Mouse (Mus musculus): ENCODE measurements around the gene Tox4. TPM values are rescaled to one million over a fixed set of nuclear protein-coding genes. Genes with fewer than 3 reads are reported as not detected.

The Tox4 gene
- 20.9 and 21.4 TPM in 2 replicates for polyA plus RNA-seq (2012; rRNA removed; ENCODE audit: low replicate concordance)

DNA sequence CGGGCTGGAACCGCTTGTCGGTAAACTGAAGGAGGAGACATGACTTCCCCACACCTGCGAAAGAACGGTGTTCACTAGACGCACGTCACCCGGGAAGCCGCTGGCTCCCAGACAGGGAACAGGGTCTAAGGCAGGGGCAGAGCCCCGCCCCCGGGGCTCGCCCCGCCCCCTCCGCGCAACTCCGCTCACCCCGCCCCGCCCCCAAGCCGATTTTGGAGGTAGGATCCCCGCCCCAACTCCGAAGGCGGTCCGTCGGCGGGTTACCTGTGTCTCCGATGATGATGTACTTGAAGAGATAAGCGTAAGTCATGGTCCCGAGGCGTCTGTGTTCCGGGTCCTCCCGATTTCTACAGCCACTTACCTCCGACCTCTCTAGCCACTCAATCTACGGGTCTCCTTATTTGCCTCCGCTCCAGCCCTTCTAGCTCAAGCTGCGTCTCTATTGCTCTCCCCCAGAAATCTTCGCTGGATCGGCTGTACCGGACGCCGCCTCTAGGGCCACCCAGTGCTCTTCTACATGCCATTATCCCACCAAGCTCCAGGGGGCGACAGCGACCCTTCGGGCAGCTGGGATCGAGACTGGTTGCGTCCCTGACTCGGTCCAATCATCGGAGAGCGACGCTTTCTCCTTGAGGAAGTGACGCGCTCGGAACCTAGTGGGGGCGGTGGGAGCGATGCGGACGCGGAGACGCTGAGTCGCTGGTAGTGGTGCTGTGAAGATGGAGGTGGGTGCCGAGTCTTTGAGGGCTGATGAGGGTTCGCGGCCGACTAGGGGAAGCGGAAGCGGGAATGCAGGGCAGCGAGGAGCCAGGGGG, at the start of gene Tox4, which contains the start of gene Rab2b:
Tox4 (plus strand) TSS at position 215 of the 815 bp plus-strand sequence.
Rab2b (minus strand) TSS at position 614 of the 815 bp plus-strand sequence.

GRCm38 (mm10) chr14:52257484-52258213, 21.3 kb upstream of the Tox4 start, which contains the start of gene Chd8:
Chd8 (minus strand) TSS chr14:52257780.

DNA sequence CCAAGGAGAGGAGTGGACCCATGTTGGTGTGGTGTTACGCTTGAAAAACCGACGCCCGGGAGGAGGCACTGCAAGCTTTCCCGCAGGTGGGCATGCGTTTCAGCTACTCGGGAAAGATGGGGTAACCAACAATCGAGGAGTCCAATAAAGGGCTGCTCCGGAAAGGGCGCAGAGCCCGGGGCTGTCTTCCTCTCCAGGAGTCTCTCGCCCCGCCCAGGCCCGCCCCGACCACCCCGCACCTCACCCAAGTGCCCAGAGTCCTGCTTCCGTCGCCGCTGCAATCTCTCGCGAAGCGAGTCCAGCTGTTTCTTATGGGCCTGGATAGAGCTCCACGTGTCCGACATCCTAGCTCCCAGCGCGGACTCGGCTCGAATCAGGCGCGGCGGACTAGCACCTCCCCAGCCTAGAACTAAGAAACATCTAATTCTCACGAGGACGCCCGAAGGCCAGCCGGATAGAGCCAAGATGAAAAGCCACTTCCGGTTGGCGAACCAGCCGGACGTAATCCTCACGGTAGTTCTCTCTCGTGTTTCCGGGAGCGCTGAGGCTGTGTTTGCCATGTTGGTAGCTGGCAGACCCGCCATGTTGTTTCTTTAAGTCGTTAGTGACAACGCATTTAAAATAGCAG, 25.8 kb downstream of the Tox4 start, which contains the start of gene Mettl3:
Mettl3 (minus strand) TSS at position 485 of the 628 bp plus-strand sequence.

GRCm38 (mm10) chr14:52327910-52328812, 49.2 kb downstream of the Tox4 start, which contains the start of gene Sall2:
Sall2 (minus strand) TSS chr14:52328762.

Other genes with a start within 250 kb of the Tox4 start
- gene Olfr221, start 236.7 kb upstream of the Tox4 start, polyA plus RNA-seq (2012; rRNA removed; ENCODE audit: low replicate concordance) = not detected in 2 replicates
- 17.5 and 30.5 TPM in 2 replicates for gene Hnrnpc, start 175.1 kb upstream of the Tox4 start, polyA plus RNA-seq (2012; rRNA removed; ENCODE audit: low replicate concordance)
- gene Rpgrip1, start 168.4 kb upstream of the Tox4 start, polyA plus RNA-seq (2012; rRNA removed; ENCODE audit: low replicate concordance) = 0.44 and 10.3 TPM in 2 replicates
- gene Supt16, start 81.7 kb upstream of the Tox4 start, polyA plus RNA-seq (2012; rRNA removed; ENCODE audit: low replicate concordance) = 3.4 and 4.0 TPM in 2 replicates
- gene Chd8, start 21.4 kb upstream of the Tox4 start, polyA plus RNA-seq (2012; rRNA removed; ENCODE audit: low replicate concordance) = 12.6 and 13.0 TPM in 2 replicates
- 1.4 TPM in 2 replicates for gene Rab2b, start 399 bp downstream of the Tox4 start, polyA plus RNA-seq (2012; rRNA removed; ENCODE audit: low replicate concordance)
- 7.4 and 11.1 TPM in 2 replicates for gene Mettl3, start 26.0 kb downstream of the Tox4 start, polyA plus RNA-seq (2012; rRNA removed; ENCODE audit: low replicate concordance)
- gene Sall2, start 49.6 kb downstream of the Tox4 start, polyA plus RNA-seq (2012; rRNA removed; ENCODE audit: low replicate concordance) = 1.2 TPM in 2 replicates
- gene Olfr1513, start 77.3 kb downstream of the Tox4 start, polyA plus RNA-seq (2012; rRNA removed; ENCODE audit: low replicate concordance) = not detected in 2 replicates
- gene Olfr1512, start 100.0 kb downstream of the Tox4 start, polyA plus RNA-seq (2012; rRNA removed; ENCODE audit: low replicate concordance) = not detected in 2 replicates
- gene Olfr1511, start 118.2 kb downstream of the Tox4 start, polyA plus RNA-seq (2012; rRNA removed; ENCODE audit: low replicate concordance) = not detected in 2 replicates
- not detected in 2 replicates for gene Olfr1510, start 135.2 kb downstream of the Tox4 start, polyA plus RNA-seq (2012; rRNA removed; ENCODE audit: low replicate concordance)
- not detected in 2 replicates for gene Olfr1509, start 163.8 kb downstream of the Tox4 start, polyA plus RNA-seq (2012; rRNA removed; ENCODE audit: low replicate concordance)
- not detected in 2 replicates for gene Olfr1508, start 188.3 kb downstream of the Tox4 start, polyA plus RNA-seq (2012; rRNA removed; ENCODE audit: low replicate concordance)
- gene Olfr1507, start 216.6 kb downstream of the Tox4 start, polyA plus RNA-seq (2012; rRNA removed; ENCODE audit: low replicate concordance) = not detected in 2 replicates

Data from duodenum, adult 2 months (tissue).